Mouse (Mus musculus) embryonic facial prominence, embryonic 11.5 days (tissue): ENCODE results near the gene Aebp1. TPM values are rescaled to one million over a fixed set of nuclear protein-coding genes. Genes with fewer than 3 reads are reported as not detected.
A peak's percentile ranks its signal among the peaks of the same experiment; 100 is the strongest.

Experiments
- ATAC-seq: fragments of 200-750 bp; cut with Nextera tagmentation; replicated peaks from 2 replicates; pipeline ENCODE4 v1.8.0; 2017; ENCODE audit warnings: low read depth; ENCODE audit not compliant: insufficient number of reproducible peaks, low FRiP score, low TSS enrichment
- DNase-seq: peaks from one replicate; pipeline ENCODE4 v3.0.0-alpha.2; 2015; ENCODE audit warnings: low spot score
- H3K27ac ChIP-seq: fragments of 300-500 bp; sonication (generic); replicated peaks from 2 replicates; pipeline ENCODE4 v1.5.1; 2014; ENCODE audit warnings: mild to moderate bottlenecking, low read depth, low read length, control low read depth
- H3K27me3 ChIP-seq: fragments of 300-500 bp; sonication (generic); 2 replicates; pipeline ENCODE4 v1.6.1; 2014; ENCODE audit warnings: mild to moderate bottlenecking, low read length, moderate library complexity, mixed read lengths; ENCODE audit not compliant: control insufficient read depth, insufficient read depth
- H3K36me3 ChIP-seq: fragments of 300-500 bp; sonication (generic); replicated peaks from 2 replicates; pipeline ENCODE4 v1.6.1; 2014; ENCODE audit warnings: low read depth, mild to moderate bottlenecking, low read length, moderate library complexity, mixed read lengths; ENCODE audit not compliant: control insufficient read depth, insufficient read depth
- H3K4me1 ChIP-seq: fragments of 300-500 bp; sonication (generic); 2 replicates; pipeline ENCODE4 v1.6.1; 2014; ENCODE audit warnings: low read length, mixed read lengths; ENCODE audit not compliant: control insufficient read depth, insufficient read depth
- H3K4me2 ChIP-seq: fragments of 300-500 bp; sonication (generic); 2 replicates; pipeline ENCODE4 v1.6.1; 2014; ENCODE audit warnings: low read depth, mild to moderate bottlenecking, control low read depth, low read length, moderate library complexity
- H3K4me3 ChIP-seq: fragments of 300-500 bp; sonication (generic); 2 replicates; pipeline ENCODE4 v1.5.1; 2014; ENCODE audit warnings: low read depth, low read length, control low read depth
- H3K9ac ChIP-seq: fragments of 300-500 bp; sonication (generic); replicated peaks from 2 replicates; pipeline ENCODE4 v1.6.1; 2014; ENCODE audit warnings: mild to moderate bottlenecking, control low read depth, low read length
- H3K9me3 ChIP-seq: fragments of 300-500 bp; sonication (generic); replicated peaks from 2 replicates; pipeline ENCODE4 v1.6.1; 2016; ENCODE audit warnings: mild to moderate bottlenecking, low read length, inconsistent platforms, mixed read lengths; ENCODE audit not compliant: control insufficient read depth
- WGBS: fragments of 180-500 bp; shearing (Covaris S2); extraction: QIAGEN DNeasy Blood & Tissue Kit; methylation state at CpG from one replicate; pipeline ENCODE4 v1.1.7; 2014; 5-methylcytosine and 5-hydroxymethylcytosine counted together
- polyA plus RNA-seq: library from polyadenylated mRNA; unstranded; fragments of >200 nt; fragmentation: Nextera tagmentation; extraction: Ambion mirVana; gene quantifications from 2 replicates; pipeline ENCODE4 v1.2.1, GENCODE M21; 2014

The Aebp1 gene
- polyA plus RNA-seq, 1 experiment from 2014 or later, result 8.3 TPM

DNA sequence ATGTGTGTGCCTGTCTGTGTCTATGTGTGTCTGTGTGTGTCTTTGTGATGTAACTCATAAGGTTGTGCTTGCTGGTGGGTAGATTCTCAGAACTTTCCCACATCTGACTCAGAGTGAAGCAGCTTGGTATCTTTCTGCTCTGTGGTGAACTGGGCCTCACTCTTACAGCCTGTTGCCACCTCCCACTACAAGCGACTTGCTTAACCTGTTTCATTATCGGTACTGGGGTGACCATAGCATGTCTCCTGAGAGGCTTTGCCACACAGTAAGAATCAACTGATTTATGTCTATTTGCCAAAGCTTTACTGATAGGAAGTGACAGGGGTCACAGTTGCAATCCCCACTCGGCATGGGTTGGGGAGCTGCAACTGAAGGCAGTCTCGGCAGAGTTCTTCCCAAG lies 46.9 kb downstream of the Aebp1 start:
- Histone ChIP-seq H3K4me1 (no peaks in the 10 kb centered on the region), H3K9ac (no peak overlapping the region), H3K9me3 (no peaks in the 10 kb centered on the region), H3K4me2 (no peak overlapping the region), H3K27me3 (no peaks in the 10 kb centered on the region), H3K4me3 (no peak overlapping the region), H3K36me3 (no peaks in the 10 kb centered on the region), H3K27ac (no peak overlapping the region)
- ATAC-seq, result no peak
- WGBS, result 75% methylated on average over 4 of the region's 4 CpGs
- no peak for DNase-seq

GRCm38 (mm10) chr11:5912635-5913034 lies 50.9 kb downstream of the Aebp1 start:
- Histone ChIP-seq H3K36me3 (no peaks in the 10 kb centered on the region), H3K27me3 (no peaks in the 10 kb centered on the region), H3K27ac (no peak overlapping the region), H3K4me3 (no peak overlapping the region), H3K4me1 (no peaks in the 10 kb centered on the region), H3K9me3 (no peaks in the 10 kb centered on the region), H3K4me2 (no peak overlapping the region), H3K9ac (no peak overlapping the region)
- no peak for ATAC-seq
- WGBS, result 27% methylated on average over 5 of the region's 5 CpGs
- DNase-seq, result peak; percentile 68

DNA sequence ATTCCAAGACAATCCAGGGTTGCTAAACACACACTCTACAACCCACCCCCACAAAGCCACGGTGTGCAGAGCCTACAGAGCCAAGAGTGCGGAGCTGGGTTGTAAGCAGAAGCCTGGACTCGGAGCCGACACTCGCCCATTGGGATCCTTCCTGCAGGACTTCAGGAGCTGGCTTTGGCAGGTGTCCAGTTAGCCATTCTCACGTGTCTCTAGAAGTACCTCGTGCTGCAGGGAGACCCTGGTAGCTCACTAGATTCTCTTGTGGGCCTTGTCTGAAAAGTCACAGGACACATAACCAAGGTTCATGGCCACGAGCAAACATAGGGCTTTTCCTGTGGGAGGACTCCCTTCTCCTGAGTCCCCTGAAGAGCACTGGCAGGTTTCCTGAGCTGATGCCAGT lies 51.5 kb downstream of the Aebp1 start:
- H3K4me1 ChIP-seq, result no peaks in the 10 kb centered on the region
- no peak overlapping the region for H3K9ac ChIP-seq
- 75% methylated on average over 8 of the region's 8 CpGs for WGBS
- H3K27ac ChIP-seq, result no peak overlapping the region
- H3K27me3 ChIP-seq, result no peaks in the 10 kb centered on the region
- no peaks in the 10 kb centered on the region for H3K9me3 ChIP-seq
- no peak overlapping the region for H3K4me2 ChIP-seq
- no peaks in the 10 kb centered on the region for H3K36me3 ChIP-seq
- DNase-seq (no peak), ATAC-seq (no peak)
- no peak overlapping the region for H3K4me3 ChIP-seq

DNA sequence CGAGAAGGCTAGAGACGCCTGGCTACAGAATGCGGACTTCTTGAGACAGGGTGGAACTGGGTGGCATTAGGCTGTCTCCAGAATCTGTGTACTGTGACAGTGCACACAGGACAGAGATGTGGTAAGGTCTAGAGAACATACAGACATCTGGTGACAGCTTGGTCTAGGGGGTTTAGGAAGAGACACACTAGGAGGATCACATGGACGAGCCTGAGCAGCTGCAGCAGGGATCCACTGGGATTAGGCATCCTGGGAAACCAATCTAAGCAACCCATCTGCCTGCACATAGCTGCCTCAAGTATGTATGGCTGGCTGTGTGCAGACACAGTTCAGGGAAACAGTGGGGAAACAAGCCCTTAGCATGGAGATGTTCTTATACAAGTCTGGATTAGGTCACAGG lies 52.2 kb downstream of the Aebp1 start:
- Histone ChIP-seq H3K4me2 (no peak overlapping the region), H3K9ac (no peak overlapping the region), H3K27ac (no peak overlapping the region), H3K9me3 (no peaks in the 10 kb centered on the region), H3K4me3 (no peak overlapping the region), H3K27me3 (no peaks in the 10 kb centered on the region), H3K4me1 (no peaks in the 10 kb centered on the region), H3K36me3 (no peaks in the 10 kb centered on the region)
- WGBS, result 69% methylated on average over 4 of the region's 4 CpGs
- ATAC-seq, result no peak; the same call in 1 of the 2 replicates
- no peak for DNase-seq

GRCm38 (mm10) chr11:5914940-5915339 lies 53.2 kb downstream of the Aebp1 start:
- Histone ChIP-seq H3K4me1 (no peaks in the 10 kb centered on the region), H3K9me3 (no peaks in the 10 kb centered on the region), H3K9ac (no peak overlapping the region), H3K36me3 (no peaks in the 10 kb centered on the region), H3K4me2 (no peak overlapping the region), H3K27ac (no peak overlapping the region), H3K27me3 (no peaks in the 10 kb centered on the region), H3K4me3 (no peak overlapping the region)
- DNase-seq, result no peak
- no peak for ATAC-seq
- WGBS, result 58% methylated on average over 5 of the region's 5 CpGs

GRCm38 (mm10) chr11:5915429-5916177 lies 53.9 kb downstream of the Aebp1 start:
- Histone ChIP-seq H3K4me3 (no peak overlapping the region), H3K4me1 (no peaks in the 10 kb centered on the region), H3K27ac (no peak overlapping the region), H3K27me3 (no peaks in the 10 kb centered on the region), H3K9ac (no peak overlapping the region), H3K36me3 (no peaks in the 10 kb centered on the region), H3K9me3 (no peaks in the 10 kb centered on the region), H3K4me2 (no peak overlapping the region)
- no peak for ATAC-seq
- no peak for DNase-seq
- WGBS, result 85% methylated on average over 5 of the region's 5 CpGs

GRCm38 (mm10) chr11:5916178-5916548 lies 54.4 kb downstream of the Aebp1 start:
- ATAC-seq (no peak), DNase-seq (no peak)
- H3K27me3 ChIP-seq, result no peaks in the 10 kb centered on the region
- no peaks in the 10 kb centered on the region for H3K36me3 ChIP-seq
- H3K4me2 ChIP-seq, result no peak overlapping the region
- H3K9ac ChIP-seq, result no peak overlapping the region
- no peaks in the 10 kb centered on the region for H3K9me3 ChIP-seq
- 77% methylated on average over 8 of the region's 8 CpGs for WGBS
- H3K27ac ChIP-seq, result no peak overlapping the region
- no peaks in the 10 kb centered on the region for H3K4me1 ChIP-seq
- H3K4me3 ChIP-seq, result no peak overlapping the region

DNA sequence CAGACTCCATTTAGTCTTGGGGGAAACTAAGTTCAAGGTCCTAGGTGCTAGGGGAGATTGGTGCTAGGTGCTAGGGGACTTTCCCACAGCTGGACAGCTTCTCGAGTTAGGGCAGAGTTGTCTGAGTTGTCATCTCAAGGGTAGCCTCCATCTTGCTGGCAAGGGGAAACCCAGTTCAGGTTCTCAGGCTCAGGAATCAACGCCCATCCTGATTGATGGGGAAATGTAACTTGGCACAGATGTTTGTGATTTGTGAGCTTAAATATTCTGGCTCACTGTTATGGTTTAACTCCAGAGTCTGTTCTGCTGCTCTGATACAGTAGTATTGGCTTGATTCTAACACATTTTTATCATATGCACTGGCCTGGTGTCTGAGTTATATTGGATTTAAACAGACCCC lies 56.4 kb downstream of the Aebp1 start:
- Histone ChIP-seq H3K27me3 (no peaks in the 10 kb centered on the region), H3K4me1 (no peaks in the 10 kb centered on the region), H3K9me3 (no peaks in the 10 kb centered on the region), H3K4me3 (no peak overlapping the region), H3K9ac (no peak overlapping the region), H3K27ac (no peak overlapping the region), H3K36me3 (no peaks in the 10 kb centered on the region), H3K4me2 (no peak overlapping the region)
- DNase-seq, result peak; percentile 30
- ATAC-seq, result no peak
- 57% methylated on average over 2 of the region's 2 CpGs for WGBS
